Mouse (Mus musculus): ENCODE data around the gene Zfp973.
"Not testable (repeated sequence)": the region's sequence is repeated elsewhere in the genome, so short reads cannot be mapped to it uniquely, and the experiment has no call there.

DNA sequence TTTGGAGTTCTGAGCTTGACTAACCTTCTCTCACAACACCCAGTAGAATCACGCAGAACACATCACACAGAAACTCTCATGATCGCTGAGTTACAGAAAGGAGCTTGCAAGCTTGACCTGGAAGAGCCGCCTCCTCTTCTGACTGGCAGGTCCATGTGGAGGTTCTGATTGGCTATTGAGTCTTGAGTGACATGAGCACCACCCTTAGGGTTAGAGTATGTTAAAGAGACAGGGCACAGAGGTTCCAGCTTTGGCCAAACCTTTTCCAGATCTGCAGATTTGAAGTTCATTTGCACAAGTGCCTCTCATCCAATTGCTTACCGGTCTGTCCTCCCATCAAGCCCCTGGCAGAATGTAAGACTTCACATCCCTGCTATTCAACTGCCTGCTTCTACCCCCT, 34.1 kb upstream of the Zfp973 start, which contains the start of gene Gm14308:
- not testable (repeated sequence) for TF ChIP-seq POLR2A (IDR thresholded peaks at IDR 0.05; ENCODE audit: borderline replicate concordance, low read depth, low read length); CTCF (IDR thresholded peaks at IDR 0.05; ENCODE audit: low read depth, low read length)

Data from bone marrow macrophage, adult 2 months (primary cell).